Mouse (Mus musculus): ENCODE results near the gene Zbed6.

GRCm38 (mm10) chr1:133653033-133653432, 7.7 kb downstream of the Zbed6 start:
- TF ChIP-seq CTCF (conservative IDR thresholded peaks at IDR 0.05; ENCODE audit: insufficient read depth, insufficient read length, low read depth, low read length): no peak
- TF ChIP-seq POLR2A (IDR thresholded peaks at IDR 0.05; ENCODE audit: low read depth, low read length): no peak

Data from kidney, adult 2 months (tissue).